Mouse (Mus musculus): Measurements from ENCODE around the gene Atxn7l1.

- TF ChIP-seq CTCF (conservative IDR thresholded peaks at IDR 0.05; ENCODE audit: insufficient read depth, insufficient read length, low read depth, low read length) (no peak), POLR2A (IDR thresholded peaks at IDR 0.05; ENCODE audit: low read depth, low read length) (no peak)
Measured at GRCm38 (mm10) chr12:33176555-33176900, 29.0 kb downstream of the Atxn7l1 start.

All from kidney, adult 2 months (tissue).